Mouse (Mus musculus) kidney, embryonic 16.5 days (tissue): ENCODE data around the gene Zfp410. TPM values are rescaled to one million over a fixed set of nuclear protein-coding genes. Genes with fewer than 3 reads are reported as not detected.

Experiments
- ATAC-seq: fragments of 200-750 bp; cut with Nextera tagmentation; 2 replicates; pipeline ENCODE4 v1.8.0; 2017; ENCODE audit warnings: moderate TSS enrichment; ENCODE audit not compliant: low FRiP score, low TSS enrichment
- H3K27ac ChIP-seq: fragments of 300-500 bp; sonication (generic); 2 replicates; pipeline ENCODE4 v1.5.1; 2014; ENCODE audit warnings: low read length
- H3K27me3 ChIP-seq: fragments of 300-500 bp; sonication (generic); 2 replicates; pipeline ENCODE4 v1.6.1; 2014; ENCODE audit warnings: low read length, control low read depth, mixed read lengths; ENCODE audit not compliant: insufficient read depth
- H3K36me3 ChIP-seq: fragments of 300-500 bp; sonication (generic); 2 replicates; pipeline ENCODE4 v1.6.1; 2014; ENCODE audit warnings: low read length, control low read depth, mixed read lengths; ENCODE audit not compliant: insufficient read depth
- H3K4me1 ChIP-seq: fragments of 300-500 bp; sonication (generic); 2 replicates; pipeline ENCODE4 v1.6.1; 2014; ENCODE audit warnings: low read length, control low read depth, mixed read lengths; ENCODE audit not compliant: insufficient read depth
- H3K4me2 ChIP-seq: fragments of 300-500 bp; sonication (generic); replicated peaks from 2 replicates; pipeline ENCODE4 v1.6.1; 2014; ENCODE audit warnings: low read depth, low read length
- H3K4me3 ChIP-seq: fragments of 300-500 bp; sonication (generic); 2 replicates; pipeline ENCODE4 v1.5.1; 2014; ENCODE audit warnings: mild to moderate bottlenecking, low read length
- H3K9ac ChIP-seq: fragments of 300-500 bp; sonication (generic); replicated peaks from 2 replicates; pipeline ENCODE4 v1.6.1; 2014; ENCODE audit warnings: low read length
- H3K9me3 ChIP-seq: fragments of 300-500 bp; sonication (generic); 2 replicates; pipeline ENCODE4 v1.6.1; 2016; ENCODE audit warnings: low read length, control low read depth
- WGBS: fragments of 180-500 bp; shearing (Covaris S2); extraction: QIAGEN DNeasy Blood & Tissue Kit; methylation state at CpG from one replicate; pipeline ENCODE4 v1.1.7; 2014; 5-methylcytosine and 5-hydroxymethylcytosine counted together
- polyA plus RNA-seq: library from polyadenylated mRNA; unstranded; fragments of >200 nt; fragmentation: Nextera tagmentation; extraction: Ambion mirVana; gene quantifications from 2 replicates; pipeline ENCODE4 v1.2.1, GENCODE M21; 2015

The Zfp410 gene
- polyA plus RNA-seq, 1 experiment from 2014 or later = 85.5 TPM

DNA sequence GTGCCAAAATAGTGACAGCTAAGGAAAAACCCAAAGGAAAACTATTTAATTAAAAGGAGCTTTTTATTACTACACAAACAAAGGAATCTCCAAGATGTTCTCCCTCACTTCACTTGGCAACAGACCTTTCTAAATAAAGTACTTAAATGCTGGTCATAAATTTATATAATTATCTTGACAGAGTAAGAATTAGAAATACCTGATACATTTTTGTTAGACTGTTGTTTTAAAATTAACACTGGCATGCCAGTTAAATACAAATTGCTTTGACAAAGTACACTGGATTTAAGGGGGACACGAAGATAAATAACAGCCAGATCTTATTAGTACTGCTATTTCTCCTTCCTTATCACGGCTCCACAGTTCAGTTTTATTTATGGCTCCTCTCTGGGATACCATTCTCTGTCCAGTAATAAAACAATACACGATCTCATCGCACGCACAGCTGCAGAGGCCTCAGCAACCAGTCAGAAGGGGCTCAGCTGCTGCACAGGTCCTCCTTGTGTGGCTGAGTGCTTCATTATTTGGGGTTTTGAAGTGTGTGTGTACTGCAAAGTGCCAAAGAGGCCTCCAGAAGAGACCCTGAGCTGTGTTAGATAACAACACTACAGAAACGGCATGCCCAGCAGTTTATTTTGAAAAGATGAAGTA lies 57.3 kb downstream of the Zfp410 start:
- peaks cover 9% of the 10 kb centered on the region; the same call in 1 of the 2 replicates for H3K4me1 ChIP-seq
- H3K36me3 ChIP-seq = peaks cover 40% of the 10 kb centered on the region
- no peaks in the 10 kb centered on the region for H3K27me3 ChIP-seq
- H3K4me2 ChIP-seq = no peak overlapping the region
- peak overlapping the region; percentile 22; the same call in 1 of the 2 replicates for H3K27ac ChIP-seq
- no peak overlapping the region for H3K9ac ChIP-seq
- H3K9me3 ChIP-seq = no peaks in the 10 kb centered on the region
- ATAC-seq = peak; percentile 67
- no peak overlapping the region for H3K4me3 ChIP-seq
- 34% methylated on average over 6 of the region's 6 CpGs for WGBS

DNA sequence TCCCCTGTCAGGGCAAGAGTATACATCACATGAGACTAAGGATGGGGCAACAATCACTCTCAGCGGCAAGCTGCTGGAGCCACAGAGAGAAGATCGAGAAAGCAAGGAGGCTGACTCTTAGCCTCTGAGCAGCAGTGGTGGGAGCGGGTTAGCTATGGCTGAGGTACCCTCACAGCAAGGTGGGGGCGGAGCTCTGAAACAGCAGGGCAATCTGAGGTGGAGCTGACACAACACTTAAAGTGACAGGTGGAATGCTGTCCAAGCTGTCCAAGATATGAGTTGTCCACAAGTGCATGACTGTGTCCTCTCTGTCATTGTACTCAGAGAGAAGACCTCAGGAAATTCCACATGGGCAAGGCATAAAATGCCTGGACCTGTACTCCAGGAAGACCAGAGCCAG lies 65.7 kb downstream of the Zfp410 start:
- 78% methylated on average over 4 of the region's 4 CpGs for WGBS
- H3K36me3 ChIP-seq = peaks cover 5% of the 10 kb centered on the region; the same call in 1 of the 2 replicates
- no peak overlapping the region for H3K9ac ChIP-seq
- no peak overlapping the region for H3K4me2 ChIP-seq
- H3K27ac ChIP-seq = no peak overlapping the region
- H3K4me1 ChIP-seq = no peaks in the 10 kb centered on the region
- no peaks in the 10 kb centered on the region for H3K27me3 ChIP-seq
- H3K4me3 ChIP-seq = no peak overlapping the region
- ATAC-seq = no peak
- no peaks in the 10 kb centered on the region for H3K9me3 ChIP-seq

GRCm38 (mm10) chr12:84384644-84385081 lies 68.0 kb downstream of the Zfp410 start:
- Histone ChIP-seq H3K9ac (no peak overlapping the region), H3K4me3 (no peak overlapping the region), H3K4me2 (no peak overlapping the region), H3K9me3 (no peaks in the 10 kb centered on the region), H3K4me1 (no peaks in the 10 kb centered on the region), H3K27me3 (no peaks in the 10 kb centered on the region), H3K27ac (no peak overlapping the region), H3K36me3 (peaks cover 3% of the 10 kb centered on the region; the same call in 1 of the 2 replicates)
- ATAC-seq = no peak
- 71% methylated on average over 5 of the region's 5 CpGs for WGBS

DNA sequence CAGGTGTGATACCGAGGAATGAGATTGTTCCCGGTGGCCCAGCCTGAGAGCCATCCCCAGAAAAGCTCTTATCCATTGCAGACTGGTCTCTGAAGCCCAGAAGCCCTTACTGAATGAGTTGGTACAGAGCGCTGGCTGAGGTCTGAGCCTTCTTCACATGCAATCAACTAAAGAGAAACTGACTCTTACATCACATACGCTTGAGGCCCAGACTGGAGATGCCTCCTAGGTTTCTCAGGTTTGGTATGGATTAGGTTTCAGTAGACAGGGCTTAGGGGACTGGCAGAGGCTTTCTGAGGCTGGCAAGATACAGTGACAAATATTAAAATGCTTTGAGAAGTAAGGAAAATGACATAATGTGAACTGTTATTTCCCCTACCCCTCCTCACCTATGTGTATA lies 68.8 kb downstream of the Zfp410 start:
- Histone ChIP-seq H3K27me3 (no peaks in the 10 kb centered on the region), H3K27ac (no peak overlapping the region), H3K9me3 (no peaks in the 10 kb centered on the region), H3K36me3 (peaks cover 3% of the 10 kb centered on the region; the same call in 1 of the 2 replicates), H3K4me2 (no peak overlapping the region), H3K9ac (no peak overlapping the region), H3K4me1 (no peaks in the 10 kb centered on the region), H3K4me3 (no peak overlapping the region)
- ATAC-seq = no peak
- 88% methylated on average over 4 of the region's 4 CpGs for WGBS

GRCm38 (mm10) chr12:84388097-84388496 lies 71.4 kb downstream of the Zfp410 start:
- Histone ChIP-seq H3K27ac (no peak overlapping the region), H3K4me3 (no peak overlapping the region), H3K4me1 (no peaks in the 10 kb centered on the region), H3K27me3 (no peaks in the 10 kb centered on the region), H3K4me2 (no peak overlapping the region), H3K9me3 (no peaks in the 10 kb centered on the region), H3K36me3 (peaks cover 2% of the 10 kb centered on the region; the same call in 1 of the 2 replicates), H3K9ac (no peak overlapping the region)
- 78% methylated on average over 8 of the region's 8 CpGs for WGBS
- ATAC-seq = no peak

DNA sequence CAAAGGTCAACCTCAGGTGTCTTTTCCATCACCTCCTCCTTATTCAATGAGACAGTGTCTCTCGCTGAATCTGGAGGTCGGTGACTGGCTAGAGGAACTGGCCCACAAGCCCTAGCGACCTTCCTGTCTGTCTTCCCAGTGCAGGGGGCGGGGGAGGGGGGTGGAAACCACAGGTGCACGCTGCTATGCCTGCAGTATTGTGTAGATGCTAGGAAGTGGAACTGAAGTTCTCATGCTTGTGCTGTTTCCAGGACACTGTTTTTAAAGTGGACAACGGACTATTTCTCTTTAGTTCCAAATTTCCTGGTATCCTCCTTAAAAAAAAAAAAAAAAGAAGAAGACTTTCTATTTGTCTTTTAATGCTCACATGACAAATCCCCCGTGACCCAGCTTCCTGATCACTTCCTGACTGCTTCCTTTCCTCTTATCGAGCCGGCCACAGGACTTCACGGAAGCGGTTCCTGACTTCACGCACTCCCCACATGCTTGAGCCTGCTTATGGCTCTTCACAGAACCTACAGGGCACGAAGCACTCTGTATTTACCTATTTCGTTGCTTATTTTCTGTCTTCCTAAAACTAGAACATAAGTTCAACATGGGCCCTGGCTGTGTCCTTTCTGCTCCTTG lies 72.2 kb downstream of the Zfp410 start:
- H3K27me3 ChIP-seq = no peaks in the 10 kb centered on the region
- WGBS = 67% methylated on average over 14 of the region's 14 CpGs
- no peak overlapping the region for H3K4me3 ChIP-seq
- no peak for ATAC-seq
- H3K4me1 ChIP-seq = no peaks in the 10 kb centered on the region
- no peak overlapping the region for H3K27ac ChIP-seq
- no peak overlapping the region for H3K9ac ChIP-seq
- H3K9me3 ChIP-seq = no peaks in the 10 kb centered on the region
- H3K36me3 ChIP-seq = 0 out of 2 replicates have a peak, but pooled peaks cover 3% of the 10 kb centered on the region
- H3K4me2 ChIP-seq = no peak overlapping the region

DNA sequence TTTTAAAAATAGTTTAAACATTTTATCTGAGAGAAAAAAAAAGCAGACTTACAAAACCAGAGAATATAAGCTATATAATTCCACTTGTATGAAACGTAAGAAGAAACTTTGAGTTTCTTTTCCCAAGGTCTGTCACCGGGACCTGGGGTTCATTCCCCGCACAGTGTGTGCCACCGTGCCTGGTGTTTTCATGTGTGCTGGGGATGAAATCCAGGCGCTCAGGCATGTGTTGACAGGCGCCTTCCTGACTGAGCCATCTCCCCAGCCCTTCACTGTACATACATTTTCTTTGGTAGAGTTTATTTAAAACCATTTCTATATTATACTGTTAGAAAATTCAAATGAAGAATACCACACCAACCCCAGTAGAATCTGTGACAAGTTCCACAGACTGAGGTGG lies 73.7 kb downstream of the Zfp410 start:
- Histone ChIP-seq H3K9ac (no peak overlapping the region), H3K9me3 (no peaks in the 10 kb centered on the region), H3K4me2 (no peak overlapping the region), H3K4me1 (no peaks in the 10 kb centered on the region), H3K27me3 (no peaks in the 10 kb centered on the region), H3K36me3 (0 out of 2 replicates have a peak, but pooled peaks cover 3% of the 10 kb centered on the region), H3K4me3 (no peak overlapping the region), H3K27ac (no peak overlapping the region)
- no peak for ATAC-seq
- 80% methylated on average over 6 of the region's 6 CpGs for WGBS

GRCm38 (mm10) chr12:84392681-84393080 lies 76.0 kb downstream of the Zfp410 start:
- 93% methylated on average over 4 of the region's 4 CpGs for WGBS
- Histone ChIP-seq H3K36me3 (0 out of 2 replicates have a peak, but pooled peaks cover 3% of the 10 kb centered on the region), H3K9me3 (no peaks in the 10 kb centered on the region), H3K4me1 (no peaks in the 10 kb centered on the region), H3K4me3 (no peak overlapping the region), H3K27me3 (no peaks in the 10 kb centered on the region), H3K4me2 (no peak overlapping the region), H3K27ac (no peak overlapping the region), H3K9ac (no peak overlapping the region)
- no peak for ATAC-seq
